Mouse (Mus musculus) CH12.LX (cell line): ENCODE data around the gene Spata20. TPM values are rescaled to one million over a fixed set of nuclear protein-coding genes. Genes with fewer than 3 reads are reported as not detected.

Experiments
- DNase-seq: peaks from one replicate; pipeline ENCODE4 v3.0.0-alpha.2; 2013; ENCODE audit errors: extremely low read depth
- H3K27ac ChIP-seq: 2 replicates; pipeline ENCODE4 v1.5.1; 2012; ENCODE audit warnings: low read depth, mild to moderate bottlenecking, control low read depth, moderate library complexity; ENCODE audit not compliant: insufficient read depth
- H3K27me3 ChIP-seq: replicated peaks from 2 replicates; pipeline ENCODE3; 2012; ENCODE audit warnings: inconsistent platforms
- H3K36me3 ChIP-seq, 2 experiments: replicated peaks in 1 of 2; 2 replicates each; pipeline versions ENCODE3 to v1.6.1; 2012; ENCODE audit warnings: inconsistent platforms in 1 of 2, low read length in 1 of 2, mild to moderate bottlenecking in 1 of 2, mixed read lengths in 1 of 2, moderate library complexity in 1 of 2; ENCODE audit not compliant: control insufficient read depth in 1 of 2, insufficient read depth in 1 of 2
- H3K4me1 ChIP-seq, 2 experiments: 2 replicates each; pipeline ENCODE4 v1.6.1; 2012; ENCODE audit warnings: inconsistent platforms in 1 of 2, moderate library complexity in 1 of 2; ENCODE audit not compliant: insufficient read depth in 2 of 2, control insufficient read depth in 1 of 2
- H3K4me2 ChIP-seq: 2 replicates; pipeline ENCODE4 v1.6.1; 2012; ENCODE audit warnings: low read depth, mild to moderate bottlenecking, control low read depth; ENCODE audit not compliant: poor library complexity, insufficient read depth, severe bottlenecking
- H3K4me3 ChIP-seq, 3 experiments: fragments of 150-350 bp in 1 of 3; sonication (generic) in 1 of 3; replicated peaks in 1 of 3; 2 replicates each; pipeline versions ENCODE3 to v1.5.1; 2011 to 2012; ENCODE audit warnings: low read depth in 2 of 3, low read length in 2 of 3, mild to moderate bottlenecking in 2 of 3, moderate library complexity in 2 of 3, control low read depth in 1 of 3, improper control_type of control experiment in 1 of 3, inconsistent platforms in 1 of 3, mixed read lengths in 1 of 3; ENCODE audit not compliant: poor library complexity in 1 of 3
- H3K79me2 ChIP-seq: replicated peaks from 2 replicates; pipeline ENCODE4 v1.6.1; 2012; ENCODE audit warnings: mild to moderate bottlenecking, moderate library complexity; ENCODE audit not compliant: control insufficient read depth, poor library complexity, insufficient read depth, severe bottlenecking; ENCODE audit errors: extremely low read depth
- H3K9ac ChIP-seq: 2 replicates; pipeline ENCODE4 v1.6.1; 2012; ENCODE audit warnings: low read depth, mild to moderate bottlenecking, control low read depth, moderate library complexity; ENCODE audit not compliant: insufficient read depth
- H3K9me3 ChIP-seq: replicated peaks from 2 replicates; pipeline ENCODE3; 2012; ENCODE audit warnings: low read length, inconsistent platforms, mixed read lengths
- CHD2 ChIP-seq: IDR thresholded peaks from 2 replicates; pipeline ENCODE4 v1.6.1; 2011; ENCODE audit warnings: low read length, improper control_type of control experiment
- TCF12 ChIP-seq: IDR thresholded peaks from 2 replicates; pipeline ENCODE4 v1.6.1; 2014; ENCODE audit warnings: low read depth, mild to moderate bottlenecking, inconsistent platforms, low read length, improper control_type of control experiment
- USF1 ChIP-seq: IDR thresholded peaks from 2 replicates; pipeline ENCODE4 v1.6.1; 2014; ENCODE audit warnings: low read depth, mild to moderate bottlenecking, inconsistent platforms, low read length, improper control_type of control experiment
- dilution Hi-C: fragments of 300-500 bp; cut with MboI; formaldehyde crosslinking; loops from 2 replicates; pipeline ENCODE4 v1.14.3; 2020; ENCODE audit warnings: low sequenced_read_pairs; ENCODE audit not compliant: extremely low pct_unique_long_range_greater_than_20kb, extremely low pct_ligation_motif_present
- in situ Hi-C: fragments of 300-500 bp; cut with MboI; formaldehyde crosslinking; loops from 3 replicates; pipeline ENCODE4 v1.14.3; 2019; ENCODE audit warnings: low sequenced_read_pairs, low pct_ligation_motif_present, low pct_unique_long_range_greater_than_20kb, mixed read lengths
- polyA plus RNA-seq: library from polyadenylated mRNA; unstranded; fragments of >175 nt; gene quantifications from 2 replicates; pipeline ENCODE4 v1.2.1, GENCODE M21; 2012; ENCODE audit warnings: low read depth; ENCODE audit not compliant: insufficient read length
- total RNA-seq, 2 experiments: library from RNA; depleted of rRNA; stranded (reverse); fragments of 300-350 nt in 1 of 2; fragments of >200 nt in 1 of 2; gene quantifications; 2 replicates each; pipeline ENCODE4 v1.2.3; 2012 to 2014

The Spata20 gene
- total and polyA plus RNA-seq, 3 experiments: not detected

- H3K27ac ChIP-seq: no peak overlapping the region
- TF ChIP-seq TCF12: 0 out of 2 replicates have a peak, but pooled peaks have one; percentile 11
- no peak for TF ChIP-seq USF1
- peak; percentile 29; the same call in 1 of the 2 replicates for TF ChIP-seq CHD2
- dilution Hi-C loops: no loop called here
- no peak for DNase-seq
- no peaks in the 10 kb centered on the region for H3K9me3 ChIP-seq
- peaks cover 18% of the 10 kb centered on the region for H3K27me3 ChIP-seq
- H3K9ac ChIP-seq: no peak overlapping the region
- H3K4me3 ChIP-seq: no peak overlapping the region
- no peaks in the 10 kb centered on the region for H3K36me3 ChIP-seq
- peaks cover 15 to 52% of the 10 kb centered on the region in 2 experiments for H3K4me1 ChIP-seq
- in situ Hi-C loops: no loop called here
- H3K79me2 ChIP-seq: no peaks in the 10 kb centered on the region
- H3K4me2 ChIP-seq: no peak overlapping the region
These were observed 56.8 kb downstream of the Spata20 start for GRCm38 (mm10) chr11:94429011-94429651.

Other genes with a start within 250 kb of the Spata20 start
- 0.04 and 0.08 TPM in 2 replicates for gene Wfikkn2, start 240.2 kb downstream of the Spata20 start, total RNA-seq (2012; rRNA removed)
- gene Wfikkn2, start 240.2 kb downstream of the Spata20 start, total RNA-seq (2014; rRNA removed): 0.08 TPM in 1 of 2 replicates, not detected in the other
- gene Wfikkn2, start 240.2 kb downstream of the Spata20 start, polyA plus RNA-seq: 0.10 and 0.11 TPM in 2 replicates
- gene Gm21885, start 204.3 kb downstream of the Spata20 start, total RNA-seq (2012; rRNA removed): 0.21 and 0.55 TPM in 2 replicates
- not detected in 2 replicates for gene Gm21885, start 204.3 kb downstream of the Spata20 start, total RNA-seq (2014; rRNA removed)
- gene Gm21885, start 204.3 kb downstream of the Spata20 start, polyA plus RNA-seq: 0.30 and 0.33 TPM in 2 replicates
- 57.7 and 82.3 TPM in 2 replicates for gene Luc7l3, start 164.2 kb downstream of the Spata20 start, total RNA-seq (2012; rRNA removed)
- gene Luc7l3, start 164.2 kb downstream of the Spata20 start, total RNA-seq (2014; rRNA removed): 69.8 and 82.2 TPM in 2 replicates
- 246 and 318 TPM in 2 replicates for gene Luc7l3, start 164.2 kb downstream of the Spata20 start, polyA plus RNA-seq
- gene Ankrd40, start 158.2 kb downstream of the Spata20 start, total RNA-seq (2012; rRNA removed): 55.7 and 56.0 TPM in 2 replicates
- gene Ankrd40, start 158.2 kb downstream of the Spata20 start, total RNA-seq (2014; rRNA removed): 62.0 and 64.5 TPM in 2 replicates
- gene Ankrd40, start 158.2 kb downstream of the Spata20 start, polyA plus RNA-seq: 97.4 and 98.8 TPM in 2 replicates
- gene Abcc3, start 93.2 kb downstream of the Spata20 start, total RNA-seq (2012; rRNA removed): 0.08 and 0.21 TPM in 2 replicates
- 0.15 and 0.40 TPM in 2 replicates for gene Abcc3, start 93.2 kb downstream of the Spata20 start, total RNA-seq (2014; rRNA removed)
- gene Abcc3, start 93.2 kb downstream of the Spata20 start, polyA plus RNA-seq: 0.46 and 0.66 TPM in 2 replicates
- gene Cacna1g, start 12.0 kb downstream of the Spata20 start, total RNA-seq (2012; rRNA removed): 0.59 and 1.7 TPM in 2 replicates
- 0.97 and 2.4 TPM in 2 replicates for gene Cacna1g, start 12.0 kb downstream of the Spata20 start, total RNA-seq (2014; rRNA removed)
- 3.7 and 4.1 TPM in 2 replicates for gene Cacna1g, start 12.0 kb downstream of the Spata20 start, polyA plus RNA-seq
- 0.04 TPM in 1 of 2 replicates, not detected in the other for gene Epn3, start 13.8 kb upstream of the Spata20 start, total RNA-seq (2012; rRNA removed)
- gene Epn3, start 13.8 kb upstream of the Spata20 start, total RNA-seq (2014; rRNA removed): 0.05 TPM in 1 of 2 replicates, not detected in the other
- 0.11 and 0.19 TPM in 2 replicates for gene Epn3, start 13.8 kb upstream of the Spata20 start, polyA plus RNA-seq
- 1.3 and 3.1 TPM in 2 replicates for gene Mycbpap, start 35.6 kb upstream of the Spata20 start, total RNA-seq (2012; rRNA removed)
- 0.08 and 0.43 TPM in 2 replicates for gene Mycbpap, start 35.6 kb upstream of the Spata20 start, total RNA-seq (2014; rRNA removed)
- gene Mycbpap, start 35.6 kb upstream of the Spata20 start, polyA plus RNA-seq: 0.98 and 1.1 TPM in 2 replicates
- 6.0 and 7.3 TPM in 2 replicates for gene Rsad1, start 63.1 kb upstream of the Spata20 start, total RNA-seq (2012; rRNA removed)
- gene Rsad1, start 63.1 kb upstream of the Spata20 start, total RNA-seq (2014; rRNA removed): 7.2 and 9.3 TPM in 2 replicates
- gene Rsad1, start 63.1 kb upstream of the Spata20 start, polyA plus RNA-seq: 8.6 and 9.2 TPM in 2 replicates
- 0.13 and 0.17 TPM in 2 replicates for gene Chad, start 78.9 kb upstream of the Spata20 start, total RNA-seq (2012; rRNA removed)
- gene Chad, start 78.9 kb upstream of the Spata20 start, total RNA-seq (2014; rRNA removed): not detected in 2 replicates
- gene Chad, start 78.9 kb upstream of the Spata20 start, polyA plus RNA-seq: 0.41 and 0.53 TPM in 2 replicates
- 4.9 and 7.5 TPM in 2 replicates for gene Acsf2, start 115.7 kb upstream of the Spata20 start, total RNA-seq (2012; rRNA removed)
- 4.1 and 4.5 TPM in 2 replicates for gene Acsf2, start 115.7 kb upstream of the Spata20 start, total RNA-seq (2014; rRNA removed)
- gene Acsf2, start 115.7 kb upstream of the Spata20 start, polyA plus RNA-seq: 24.1 and 25.7 TPM in 2 replicates
- 324 and 412 TPM in 2 replicates for gene Lrrc59, start 143.6 kb upstream of the Spata20 start, total RNA-seq (2012; rRNA removed)
- 325 and 338 TPM in 2 replicates for gene Lrrc59, start 143.6 kb upstream of the Spata20 start, total RNA-seq (2014; rRNA removed)
- gene Lrrc59, start 143.6 kb upstream of the Spata20 start, polyA plus RNA-seq: 452 and 493 TPM in 2 replicates
- 104 and 114 TPM in 2 replicates for gene Mrpl27, start 167.6 kb upstream of the Spata20 start, total RNA-seq (2012; rRNA removed)
- 128 and 139 TPM in 2 replicates for gene Mrpl27, start 167.6 kb upstream of the Spata20 start, total RNA-seq (2014; rRNA removed)
- 86.6 and 95.2 TPM in 2 replicates for gene Mrpl27, start 167.6 kb upstream of the Spata20 start, polyA plus RNA-seq
- 36.8 and 46.9 TPM in 2 replicates for gene Eme1, start 167.8 kb upstream of the Spata20 start, total RNA-seq (2012; rRNA removed)
- 38.4 and 40.8 TPM in 2 replicates for gene Eme1, start 167.8 kb upstream of the Spata20 start, total RNA-seq (2014; rRNA removed)
- gene Eme1, start 167.8 kb upstream of the Spata20 start, polyA plus RNA-seq: 45.9 and 55.2 TPM in 2 replicates
- gene Xylt2, start 191.3 kb upstream of the Spata20 start, total RNA-seq (2012; rRNA removed): 15.5 and 20.2 TPM in 2 replicates
- 10.1 and 11.2 TPM in 2 replicates for gene Xylt2, start 191.3 kb upstream of the Spata20 start, total RNA-seq (2014; rRNA removed)
- gene Xylt2, start 191.3 kb upstream of the Spata20 start, polyA plus RNA-seq: 15.2 and 16.3 TPM in 2 replicates
- gene Gm11541, start 218.3 kb upstream of the Spata20 start, total RNA-seq (2012; rRNA removed): not detected in 2 replicates
- 0.17 TPM in 1 of 2 replicates, not detected in the other for gene Gm11541, start 218.3 kb upstream of the Spata20 start, total RNA-seq (2014; rRNA removed)
- not detected in 2 replicates for gene Gm11541, start 218.3 kb upstream of the Spata20 start, polyA plus RNA-seq